Mouse (Mus musculus) hindbrain, embryonic 12.5 days (tissue): ENCODE data around the gene Nol9. TPM values are rescaled to one million over a fixed set of nuclear protein-coding genes. Genes with fewer than 3 reads are reported as not detected.

Experiments used
- ATAC-seq: fragments of 200-750 bp; cut with Nextera tagmentation; 2 replicates; pipeline ENCODE4 v1.8.0; 2017; ENCODE audit warnings: moderate TSS enrichment; ENCODE audit not compliant: low FRiP score
- H3K27ac ChIP-seq: fragments of 300-500 bp; sonication (generic); 2 replicates; pipeline ENCODE4 v1.5.1; 2016; ENCODE audit warnings: mild to moderate bottlenecking
- H3K27me3 ChIP-seq: fragments of 300-500 bp; sonication (generic); 2 replicates; pipeline ENCODE4 v1.6.1; 2016; ENCODE audit warnings: mild to moderate bottlenecking
- H3K36me3 ChIP-seq: fragments of 300-500 bp; sonication (generic); 2 replicates; pipeline ENCODE4 v1.6.1; 2016; ENCODE audit warnings: mild to moderate bottlenecking
- H3K4me1 ChIP-seq: fragments of 300-500 bp; sonication (generic); 2 replicates; pipeline ENCODE4 v1.6.1; 2016
- H3K4me2 ChIP-seq: fragments of 300-500 bp; sonication (generic); replicated peaks from 2 replicates; pipeline ENCODE4 v1.6.1; 2016; ENCODE audit warnings: mild to moderate bottlenecking
- H3K4me3 ChIP-seq: fragments of 300-500 bp; sonication (generic); 2 replicates; pipeline ENCODE4 v1.5.1; 2016; ENCODE audit warnings: mild to moderate bottlenecking
- H3K9ac ChIP-seq: fragments of 300-500 bp; sonication (generic); 2 replicates; pipeline ENCODE4 v1.6.1; 2016; ENCODE audit warnings: mild to moderate bottlenecking, moderate library complexity
- H3K9me3 ChIP-seq: fragments of 300-500 bp; sonication (generic); replicated peaks from 2 replicates; pipeline ENCODE4 v1.6.1; 2016; ENCODE audit warnings: mild to moderate bottlenecking
- WGBS: fragments of 180-500 bp; shearing (Covaris S2); methylation state at CpG from one replicate; pipeline ENCODE4 v1.1.7; 2016; 5-methylcytosine and 5-hydroxymethylcytosine counted together
- polyA plus RNA-seq: library from polyadenylated mRNA; unstranded; fragments of >200 nt; fragmentation: Nextera tagmentation; extraction: Ambion mirVana; gene quantifications from 2 replicates; pipeline ENCODE4 v1.2.1, GENCODE M21; 2016

Nol9 gene
- polyA plus RNA-seq, 1 experiment from 2014 or later = 32.6 TPM

DNA sequence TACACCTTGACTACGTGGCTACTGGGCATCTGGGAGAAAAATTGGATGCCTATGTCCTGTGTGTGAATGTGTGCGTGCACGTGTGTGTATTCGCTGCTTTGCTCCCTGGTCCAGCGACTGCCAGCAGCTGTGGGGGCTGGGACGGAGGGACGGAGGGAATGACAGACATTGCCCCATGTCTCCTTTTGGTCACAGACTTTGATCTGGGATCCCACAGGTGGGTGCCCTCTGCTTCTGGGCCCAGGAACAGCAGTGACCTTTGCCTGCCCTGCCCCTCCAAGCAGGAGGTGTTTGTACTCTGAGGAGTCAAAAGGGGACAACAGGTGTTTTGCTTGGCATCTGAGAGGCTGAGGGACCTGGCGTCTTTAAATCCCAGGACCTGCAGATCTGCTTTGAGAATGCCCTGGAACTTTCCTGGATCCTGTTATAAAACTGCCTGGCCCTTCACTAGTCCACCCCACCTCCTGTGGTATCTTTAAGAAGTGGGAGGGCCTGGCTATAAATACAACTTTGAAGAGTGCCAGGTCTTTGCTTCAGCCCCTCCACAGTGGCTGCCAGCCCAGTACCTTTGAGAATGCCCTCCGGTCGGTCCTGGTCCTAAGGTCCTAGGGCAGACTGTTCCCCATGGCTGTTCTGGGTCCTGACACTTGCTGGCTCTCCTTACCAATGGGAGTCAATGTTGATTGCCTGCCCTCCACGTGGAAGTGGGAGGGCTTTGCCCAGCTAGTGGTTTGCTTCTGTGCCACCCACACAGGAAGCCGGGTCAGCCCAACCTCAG is 25.9 kb upstream of the Nol9 start:
- WGBS = 86% methylated on average over 12 of the region's 12 CpGs
- no peak overlapping the region for H3K9ac ChIP-seq
- no peak overlapping the region for H3K4me3 ChIP-seq
- no peak overlapping the region for H3K27ac ChIP-seq
- peaks cover 8% of the 10 kb centered on the region; the same call in 1 of the 2 replicates for H3K36me3 ChIP-seq
- H3K9me3 ChIP-seq = no peaks in the 10 kb centered on the region
- H3K4me2 ChIP-seq = no peak overlapping the region
- peaks cover 24% of the 10 kb centered on the region for H3K4me1 ChIP-seq
- no peak for ATAC-seq
- H3K27me3 ChIP-seq = peaks cover 31% of the 10 kb centered on the region

DNA sequence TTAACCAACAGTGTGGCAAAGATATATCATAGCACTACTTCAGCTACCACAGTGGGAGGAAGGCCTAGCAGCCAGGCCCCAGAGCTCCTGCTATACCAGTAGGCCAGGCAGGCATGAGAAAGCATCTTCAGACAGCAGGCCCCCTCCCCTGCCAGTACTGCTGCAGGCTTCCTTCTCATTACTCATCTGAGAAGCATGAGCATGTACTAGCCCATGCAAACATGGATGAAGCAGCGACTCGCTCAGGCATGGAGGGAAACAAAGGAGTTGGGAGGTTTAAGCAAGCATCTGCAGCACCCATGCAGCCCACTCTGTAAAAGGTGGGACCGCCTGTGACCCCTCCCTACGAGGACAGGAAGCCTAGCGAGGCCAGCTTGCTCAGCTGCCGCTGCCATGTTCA is 20.0 kb upstream of the Nol9 start:
- H3K27ac ChIP-seq = no peak overlapping the region
- WGBS = 93% methylated on average over 6 of the region's 6 CpGs
- H3K36me3 ChIP-seq = peaks cover 59% of the 10 kb centered on the region
- no peak overlapping the region for H3K4me2 ChIP-seq
- H3K27me3 ChIP-seq = no peaks in the 10 kb centered on the region
- no peaks in the 10 kb centered on the region for H3K4me1 ChIP-seq
- ATAC-seq = no peak
- H3K9ac ChIP-seq = no peak overlapping the region
- no peaks in the 10 kb centered on the region for H3K9me3 ChIP-seq
- H3K4me3 ChIP-seq = no peak overlapping the region

DNA sequence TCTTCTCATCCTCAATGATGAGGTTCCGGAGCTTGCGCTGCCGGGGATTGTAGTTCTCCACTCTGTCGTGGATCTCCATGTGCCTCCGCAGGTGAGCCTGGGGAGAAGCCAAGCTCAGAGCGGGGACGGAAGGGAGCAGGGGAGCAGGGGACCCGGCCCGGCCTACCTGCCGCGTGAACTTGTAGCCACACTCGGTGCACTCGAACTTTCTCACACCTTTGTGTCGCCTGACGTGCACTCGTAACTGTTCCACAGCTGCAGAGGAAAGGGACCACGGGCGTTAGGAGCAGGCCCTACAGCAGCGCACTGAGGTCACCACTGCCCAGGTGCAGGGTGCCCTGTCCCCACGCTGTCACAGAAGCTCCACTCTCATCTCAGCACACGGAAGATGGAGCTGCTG is 19.1 kb upstream of the Nol9 start:
- no peaks in the 10 kb centered on the region for H3K9me3 ChIP-seq
- no peak overlapping the region for H3K9ac ChIP-seq
- no peak overlapping the region for H3K27ac ChIP-seq
- H3K4me1 ChIP-seq = peaks cover 6% of the 10 kb centered on the region
- H3K36me3 ChIP-seq = peaks cover 68% of the 10 kb centered on the region
- no peaks in the 10 kb centered on the region for H3K27me3 ChIP-seq
- 95% methylated on average over 21 of the region's 21 CpGs for WGBS
- no peak for ATAC-seq
- no peak overlapping the region for H3K4me2 ChIP-seq
- H3K4me3 ChIP-seq = no peak overlapping the region

DNA sequence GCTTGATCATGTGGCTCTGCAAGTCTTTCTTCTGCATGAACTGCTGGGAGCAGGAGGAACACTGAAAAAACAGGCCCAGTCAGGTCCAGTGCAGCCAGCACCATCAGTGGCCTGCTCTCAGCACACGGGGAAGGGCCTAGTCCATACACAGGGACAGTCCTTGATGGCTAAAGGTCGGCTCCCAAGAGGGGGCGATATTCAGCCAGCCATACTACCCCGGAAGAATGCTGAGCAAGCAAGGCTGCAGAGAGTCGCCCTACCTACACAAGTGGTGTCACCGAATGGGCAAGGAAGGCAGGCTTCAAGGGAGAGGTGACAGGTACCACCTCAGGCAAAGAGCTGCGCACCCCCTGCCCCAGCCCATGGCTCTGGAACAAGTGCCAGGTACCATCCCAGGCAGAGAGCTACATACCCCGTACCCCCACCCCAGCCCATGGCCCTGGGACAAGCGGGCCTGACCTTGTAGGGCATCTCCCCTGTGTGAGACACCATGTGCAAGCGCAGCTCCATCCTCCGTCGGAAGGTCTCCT is 17.5 kb upstream of the Nol9 start:
- H3K4me2 ChIP-seq = no peak overlapping the region
- H3K36me3 ChIP-seq = peaks cover 68% of the 10 kb centered on the region
- 0 out of 2 replicates have a peak overlapping the region, but pooled peaks have one; percentile 4 for H3K9ac ChIP-seq
- peaks cover 22% of the 10 kb centered on the region for H3K4me1 ChIP-seq
- no peak for ATAC-seq
- H3K27ac ChIP-seq = no peak overlapping the region
- no peaks in the 10 kb centered on the region for H3K27me3 ChIP-seq
- H3K9me3 ChIP-seq = no peaks in the 10 kb centered on the region
- WGBS = 78% methylated on average over 12 of the region's 12 CpGs
- no peak overlapping the region for H3K4me3 ChIP-seq

DNA sequence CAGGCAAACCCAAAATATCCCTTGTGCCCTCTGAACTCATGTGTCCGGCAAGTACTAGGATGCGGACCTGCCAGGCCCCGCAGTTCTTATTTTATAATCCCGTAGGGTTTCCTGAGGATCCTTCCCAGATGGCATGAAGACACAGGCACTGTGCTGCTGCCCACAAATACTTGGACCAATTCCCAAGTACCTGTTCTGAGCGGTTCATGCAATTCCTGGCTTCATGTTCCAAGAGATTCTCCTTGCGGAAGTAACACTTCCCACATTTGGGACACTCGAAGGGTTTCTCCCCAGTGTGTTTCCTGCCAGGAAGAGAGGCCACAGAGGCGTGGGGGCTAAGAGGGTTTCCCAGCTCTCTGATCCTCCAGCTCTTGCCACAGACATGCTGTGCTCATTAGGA is 16.6 kb upstream of the Nol9 start:
- peaks cover 26% of the 10 kb centered on the region for H3K4me1 ChIP-seq
- 89% methylated on average over 8 of the region's 8 CpGs for WGBS
- peaks cover 68% of the 10 kb centered on the region for H3K36me3 ChIP-seq
- H3K27ac ChIP-seq = no peak overlapping the region
- no peak for ATAC-seq
- no peak overlapping the region for H3K4me3 ChIP-seq
- no peak overlapping the region for H3K9ac ChIP-seq
- H3K27me3 ChIP-seq = no peaks in the 10 kb centered on the region
- no peaks in the 10 kb centered on the region for H3K9me3 ChIP-seq
- no peak overlapping the region for H3K4me2 ChIP-seq

DNA sequence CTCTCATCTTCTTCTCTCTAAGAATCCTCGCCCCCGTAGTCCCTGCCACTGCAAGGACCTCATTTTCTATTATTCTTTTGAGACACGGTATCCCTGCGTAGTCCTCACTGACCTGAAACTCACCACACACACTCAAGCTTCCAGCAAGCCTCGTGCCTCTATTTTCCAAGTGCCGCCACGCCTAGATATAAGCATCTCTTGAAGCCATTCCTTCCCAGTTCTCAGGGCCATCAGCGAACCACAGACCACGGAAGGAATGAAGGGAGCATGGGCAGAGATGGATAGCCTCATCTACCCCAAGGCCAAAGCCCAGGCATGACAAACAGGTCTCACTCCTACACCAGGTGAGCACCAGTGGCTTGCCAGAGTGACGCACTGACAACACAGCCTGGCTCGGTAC is 14.6 kb upstream of the Nol9 start:
- no peak overlapping the region for H3K27ac ChIP-seq
- ATAC-seq = no peak
- no peak overlapping the region for H3K4me2 ChIP-seq
- H3K9ac ChIP-seq = no peak overlapping the region
- peaks cover 38% of the 10 kb centered on the region for H3K4me1 ChIP-seq
- WGBS = 91% methylated on average over 11 of the region's 11 CpGs
- no peak overlapping the region for H3K4me3 ChIP-seq
- no peaks in the 10 kb centered on the region for H3K27me3 ChIP-seq
- no peaks in the 10 kb centered on the region for H3K9me3 ChIP-seq
- H3K36me3 ChIP-seq = peaks cover 55% of the 10 kb centered on the region

DNA sequence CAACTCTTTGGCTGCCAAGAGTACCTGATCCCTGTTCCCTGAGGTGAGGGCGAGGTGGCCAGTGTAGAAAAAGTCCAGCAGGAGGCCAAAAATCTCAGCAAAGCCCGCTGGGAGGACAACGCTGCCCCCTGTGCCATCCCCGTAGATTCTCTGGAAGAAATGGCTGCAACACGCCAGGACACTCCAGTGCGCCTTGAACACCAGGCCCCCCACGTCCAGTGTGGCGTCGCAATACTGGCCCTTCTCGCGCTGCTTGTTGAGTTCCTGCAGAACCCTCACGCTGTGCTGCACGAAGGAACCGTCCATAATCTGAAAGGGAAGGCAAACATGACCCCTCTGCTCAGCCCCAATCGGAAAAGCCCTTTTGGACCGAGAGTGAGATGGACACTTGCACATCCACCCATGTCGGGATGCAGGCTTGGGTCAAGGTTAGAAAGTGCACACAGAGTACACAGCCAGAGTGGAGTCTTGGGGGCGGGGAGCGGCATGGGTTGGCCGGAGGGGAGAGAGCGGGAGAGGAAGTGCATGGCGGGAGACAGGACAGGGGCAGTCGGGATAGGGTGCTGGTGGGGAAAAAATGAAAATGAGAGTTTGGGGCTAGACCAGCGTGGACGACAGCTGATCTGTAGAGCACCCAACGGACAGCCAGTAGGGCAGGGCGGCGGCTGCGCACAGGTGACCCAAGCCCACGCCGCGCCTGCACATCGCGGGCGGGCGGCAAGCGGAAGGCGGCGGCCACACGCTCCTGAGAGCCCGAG is 12.2 kb upstream of the Nol9 start:
- peaks cover 43% of the 10 kb centered on the region for H3K4me1 ChIP-seq
- H3K9me3 ChIP-seq = no peaks in the 10 kb centered on the region
- peak overlapping the region; percentile 82 for H3K4me3 ChIP-seq
- peak overlapping the region; percentile 83 for H3K9ac ChIP-seq
- peaks cover 3% of the 10 kb centered on the region; the same call in 1 of the 2 replicates for H3K27me3 ChIP-seq
- ATAC-seq = peak; percentile 78
- 3% methylated on average over 40 of the region's 41 CpGs for WGBS
- peaks cover 31% of the 10 kb centered on the region for H3K36me3 ChIP-seq
- H3K27ac ChIP-seq = peak overlapping the region; percentile 72; the same call in 1 of the 2 replicates
- peak overlapping the region; percentile 99 for H3K4me2 ChIP-seq

DNA sequence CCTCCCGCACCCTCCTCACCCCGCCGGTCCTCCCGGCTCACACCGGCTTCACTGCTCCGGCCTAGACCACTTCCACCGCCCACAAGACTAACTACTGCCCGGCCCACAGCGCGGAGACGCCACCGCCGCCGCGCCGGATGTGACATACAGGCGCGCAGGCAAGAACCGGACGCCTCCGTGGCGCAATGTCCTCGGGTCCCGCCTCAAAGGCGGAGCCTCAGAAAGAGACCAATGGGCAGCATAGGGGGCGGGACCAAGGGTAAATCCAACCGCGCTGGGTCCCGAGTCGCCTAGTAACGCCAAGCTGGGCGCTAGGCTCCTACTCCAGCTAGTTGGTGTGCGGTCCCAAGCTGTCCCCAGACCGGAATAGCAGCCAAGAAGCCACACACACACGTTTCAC is 11.6 kb upstream of the Nol9 start, which contains the start of gene Zbtb48:
TSS of gene Zbtb48 (minus strand) at position 148 of the 400 bp plus-strand sequence.
- peaks cover 43% of the 10 kb centered on the region for H3K4me1 ChIP-seq
- peaks cover 9% of the 10 kb centered on the region; the same call in 1 of the 2 replicates for H3K27me3 ChIP-seq
- peak within 1 kb of the TSS; percentile 72 for H3K27ac ChIP-seq
- peak within 1 kb of the TSS; percentile 99 for H3K4me2 ChIP-seq
- no peaks in the 10 kb centered on the region for H3K9me3 ChIP-seq
- peak within 1 kb of the TSS; percentile 82 for H3K4me3 ChIP-seq
- peak; percentile 98 for ATAC-seq
- H3K36me3 ChIP-seq = peaks cover 25% of the 10 kb centered on the region
- WGBS = 0% methylated on average over 35 of the region's 35 CpGs
- peak within 1 kb of the TSS; percentile 83 for H3K9ac ChIP-seq

DNA sequence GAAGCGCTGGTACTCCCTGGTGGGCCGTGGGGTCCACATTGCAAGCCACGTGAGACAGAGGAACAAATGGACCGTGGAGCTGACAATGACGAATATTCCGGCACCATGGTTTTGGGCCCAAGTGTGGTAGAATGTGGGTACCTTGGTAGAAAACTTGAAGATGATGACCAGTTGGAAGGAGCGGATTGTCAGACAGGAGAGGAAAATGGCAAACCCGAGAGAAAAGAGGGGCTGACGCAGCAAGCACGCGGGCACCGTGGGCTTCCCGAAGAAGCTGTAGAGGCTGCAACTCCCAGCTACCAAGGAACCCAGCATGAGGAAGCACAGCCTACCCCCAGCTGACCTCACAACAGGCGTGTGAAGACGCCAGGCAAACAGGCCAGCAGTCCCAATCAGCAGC is 10.7 kb upstream of the Nol9 start:
- no peak overlapping the region for H3K27ac ChIP-seq
- H3K4me1 ChIP-seq = peaks cover 43% of the 10 kb centered on the region
- 59% methylated on average over 15 of the region's 15 CpGs for WGBS
- ATAC-seq = no peak
- H3K27me3 ChIP-seq = peaks cover 10% of the 10 kb centered on the region; the same call in 1 of the 2 replicates
- H3K9ac ChIP-seq = peak overlapping the region; percentile 76
- H3K4me3 ChIP-seq = peak overlapping the region; percentile 82
- peaks cover 17% of the 10 kb centered on the region for H3K36me3 ChIP-seq
- peak overlapping the region; percentile 99 for H3K4me2 ChIP-seq
- H3K9me3 ChIP-seq = no peaks in the 10 kb centered on the region

DNA sequence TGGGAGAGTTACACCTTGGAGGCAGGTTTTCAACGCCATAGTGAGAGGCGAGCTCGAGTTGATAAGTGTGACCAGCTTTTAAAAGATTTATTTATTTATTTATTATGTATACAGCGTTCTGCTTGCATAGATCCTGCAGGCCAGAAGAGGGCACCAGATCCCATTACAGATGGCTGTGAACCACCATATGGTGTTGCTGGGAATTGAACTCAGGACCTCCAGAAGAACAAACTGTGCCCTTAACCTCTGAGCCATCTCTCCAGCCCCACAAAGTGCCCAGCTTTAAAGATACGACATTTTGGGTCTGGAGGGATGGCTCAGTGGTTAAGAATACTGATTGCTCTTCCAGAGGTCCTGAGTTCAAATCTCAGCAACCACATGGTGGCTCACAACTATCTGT is 10.0 kb upstream of the Nol9 start:
- no peaks in the 10 kb centered on the region for H3K9me3 ChIP-seq
- no peak overlapping the region for H3K9ac ChIP-seq
- H3K27ac ChIP-seq = no peak overlapping the region
- WGBS = 42% methylated on average over 5 of the region's 5 CpGs
- no peak for ATAC-seq
- peak overlapping the region; percentile 99 for H3K4me2 ChIP-seq
- H3K4me1 ChIP-seq = peaks cover 43% of the 10 kb centered on the region
- H3K4me3 ChIP-seq = no peak overlapping the region
- H3K27me3 ChIP-seq = peaks cover 10% of the 10 kb centered on the region; the same call in 1 of the 2 replicates
- H3K36me3 ChIP-seq = peaks cover 13% of the 10 kb centered on the region

DNA sequence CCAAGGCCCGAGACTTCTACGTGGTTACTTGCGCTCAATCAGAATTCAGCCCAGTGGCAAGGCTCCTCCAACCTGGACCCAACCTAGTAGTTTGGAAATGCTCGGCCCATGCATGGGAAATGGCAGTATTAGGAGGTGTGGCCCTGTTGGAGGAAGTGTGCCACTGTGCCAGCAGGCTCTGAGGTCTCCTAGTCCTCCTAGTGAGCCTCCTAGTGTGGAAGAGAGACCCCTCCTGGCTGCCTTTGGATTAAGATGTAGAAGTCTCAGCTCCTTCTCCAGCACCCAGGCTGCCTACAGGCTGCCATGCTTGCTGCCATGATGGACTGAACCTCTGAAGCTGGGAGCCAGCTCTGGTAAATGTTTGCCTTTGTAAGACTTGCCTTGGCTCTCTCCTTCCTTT is 9.1 kb upstream of the Nol9 start:
- Histone ChIP-seq H3K9ac (no peak overlapping the region), H3K4me3 (no peak overlapping the region), H3K4me1 (peaks cover 38% of the 10 kb centered on the region), H3K9me3 (no peaks in the 10 kb centered on the region), H3K36me3 (0 out of 2 replicates have a peak, but pooled peaks cover 4% of the 10 kb centered on the region), H3K27me3 (peaks cover 10% of the 10 kb centered on the region; the same call in 1 of the 2 replicates), H3K27ac (no peak overlapping the region), H3K4me2 (peak overlapping the region; percentile 15; the same call in 1 of the 2 replicates)
- ATAC-seq = no peak
- 70% methylated on average over 4 of the region's 4 CpGs for WGBS

DNA sequence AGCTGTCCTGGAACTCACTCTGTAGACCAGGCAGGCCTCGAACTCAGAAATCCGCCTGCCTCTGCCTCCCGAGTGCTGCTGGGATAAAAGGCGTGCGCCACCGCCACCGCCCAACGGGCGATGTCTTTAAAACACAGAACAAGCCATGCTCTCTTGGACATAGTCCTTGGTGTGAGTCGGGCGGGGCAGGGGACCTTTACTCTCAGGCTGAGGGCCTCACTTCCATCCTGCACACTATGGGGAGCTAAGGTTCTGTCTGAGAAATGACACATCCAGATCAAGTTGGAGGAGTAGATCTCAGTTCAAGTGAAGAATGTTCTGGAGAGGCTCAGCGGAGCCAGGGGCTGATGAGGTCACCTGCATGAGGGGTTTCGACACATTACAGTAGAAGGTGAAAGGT is 6.2 kb upstream of the Nol9 start:
- Histone ChIP-seq H3K4me3 (no peak overlapping the region), H3K27ac (no peak overlapping the region), H3K36me3 (no peaks in the 10 kb centered on the region), H3K9ac (no peak overlapping the region), H3K9me3 (no peaks in the 10 kb centered on the region), H3K27me3 (peaks cover 10% of the 10 kb centered on the region; the same call in 1 of the 2 replicates), H3K4me1 (peaks cover 16% of the 10 kb centered on the region), H3K4me2 (no peak overlapping the region)
- ATAC-seq = no peak
- 92% methylated on average over 13 of the region's 13 CpGs for WGBS
